Mouse (Mus musculus): Measurements from ENCODE around the gene 2810408A11Rik.

The 2810408A11Rik gene

DNA sequence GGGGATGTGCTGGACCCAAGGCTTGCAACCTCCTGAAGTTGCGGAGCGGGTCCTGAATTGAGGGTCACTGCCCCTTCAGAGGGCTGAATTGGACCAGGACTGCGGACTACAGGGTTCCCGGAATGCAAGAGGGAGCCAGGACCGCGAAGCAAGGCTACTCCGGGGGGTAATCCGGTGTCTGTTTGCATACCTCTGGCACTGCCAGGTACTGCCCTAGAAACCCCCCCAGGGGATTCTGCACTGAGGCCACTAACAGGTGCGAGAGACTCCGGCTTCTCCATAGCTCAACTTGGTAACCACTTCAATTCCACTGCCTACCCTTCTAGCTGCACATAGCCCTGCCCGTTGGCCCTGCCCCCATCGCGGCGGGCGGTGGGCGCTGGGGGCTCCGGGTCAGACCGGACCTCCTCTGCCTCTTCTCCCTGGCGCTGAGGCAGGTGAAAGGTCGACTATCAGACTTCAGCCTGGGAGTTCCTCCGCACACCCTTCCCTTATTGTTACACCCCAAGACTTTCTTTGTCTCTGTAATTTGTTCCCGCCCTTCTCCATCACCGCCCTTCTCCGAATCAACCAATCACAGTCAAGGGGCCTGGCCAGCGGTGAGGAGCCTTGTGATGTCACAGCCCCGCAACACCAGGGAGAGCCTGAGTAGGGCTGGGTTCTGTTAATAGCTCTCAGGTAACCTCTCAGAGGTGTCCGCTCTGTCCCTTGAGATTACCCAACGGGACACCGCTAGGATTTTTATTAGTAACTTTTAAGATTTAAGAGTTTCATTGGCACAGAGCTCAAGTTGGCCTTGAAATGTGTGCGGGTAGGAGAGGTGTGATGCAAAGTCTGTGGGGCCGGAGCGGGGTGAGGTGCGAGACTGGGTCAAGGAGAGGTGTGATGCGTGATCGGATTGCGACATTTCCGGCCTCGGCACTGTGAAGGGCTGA is at the start of gene 2810408A11Rik, which contains the start of gene Neurl4:
Gene 2810408A11Rik (minus strand): TSS at position 517 of the 935 bp plus-strand sequence.
Gene Neurl4 (plus strand): TSS at position 602 of the 935 bp plus-strand sequence.
- peak; percentile 93 for DNase-seq

DNA sequence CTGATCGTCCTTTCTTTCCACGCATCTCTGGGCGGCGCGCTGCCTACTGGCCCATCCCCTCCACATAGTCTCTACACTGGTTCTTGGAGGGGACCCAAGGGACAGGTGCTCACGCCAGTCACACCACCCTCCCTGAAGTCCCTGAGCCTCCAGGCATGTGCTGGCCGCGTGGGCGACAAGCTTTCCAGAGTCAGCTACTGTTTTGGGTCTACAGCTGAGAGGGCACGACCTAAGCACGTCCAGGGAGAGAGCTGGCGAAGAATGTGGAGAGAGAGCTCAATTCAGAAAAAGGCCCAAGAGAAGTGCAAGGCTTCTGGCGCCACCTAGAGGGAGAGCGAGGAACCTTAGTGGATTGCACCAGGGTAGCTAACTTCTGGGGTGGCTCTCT is 48.0 kb upstream of the 2810408A11Rik start:
- DNase-seq: peak; percentile 90

DNA sequence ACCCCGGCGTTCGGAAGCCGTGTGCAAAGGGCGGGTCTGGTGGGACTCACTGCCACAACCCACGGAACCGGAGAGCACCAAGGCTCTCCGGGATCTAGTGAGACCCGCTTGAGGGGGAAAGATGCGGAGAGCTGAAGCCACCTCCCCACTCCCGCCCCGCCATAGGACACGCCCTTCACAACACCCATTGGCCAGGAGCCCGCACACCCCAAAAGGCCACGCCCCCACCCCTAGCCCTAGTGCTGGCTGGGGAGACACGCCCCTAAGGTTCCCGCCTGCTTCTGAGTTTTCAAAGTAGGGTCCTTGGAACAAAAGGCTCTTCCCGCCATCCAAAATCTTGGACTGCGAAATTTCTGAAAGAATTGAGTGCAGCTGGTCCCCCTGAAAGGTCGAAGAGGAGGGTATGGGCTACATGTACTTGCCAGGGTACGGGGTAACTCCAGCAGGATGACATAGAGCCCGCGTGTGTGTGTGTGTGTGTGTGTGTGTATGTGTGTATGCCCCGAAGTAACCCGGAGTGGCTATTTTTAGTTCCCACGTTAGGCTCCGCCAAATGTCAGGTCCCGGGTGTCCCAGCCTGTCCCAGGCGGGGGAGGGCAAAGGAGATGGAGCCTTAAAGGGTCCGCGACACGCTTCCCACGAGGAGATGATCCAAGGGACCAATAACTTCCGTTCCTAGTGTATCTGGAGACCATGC is 47.4 kb upstream of the 2810408A11Rik start, which contains the start of gene Slc2a4:
Gene Slc2a4 (minus strand): TSS at position 123 of the 697 bp plus-strand sequence.
- DNase-seq: peak; percentile 99

DNA sequence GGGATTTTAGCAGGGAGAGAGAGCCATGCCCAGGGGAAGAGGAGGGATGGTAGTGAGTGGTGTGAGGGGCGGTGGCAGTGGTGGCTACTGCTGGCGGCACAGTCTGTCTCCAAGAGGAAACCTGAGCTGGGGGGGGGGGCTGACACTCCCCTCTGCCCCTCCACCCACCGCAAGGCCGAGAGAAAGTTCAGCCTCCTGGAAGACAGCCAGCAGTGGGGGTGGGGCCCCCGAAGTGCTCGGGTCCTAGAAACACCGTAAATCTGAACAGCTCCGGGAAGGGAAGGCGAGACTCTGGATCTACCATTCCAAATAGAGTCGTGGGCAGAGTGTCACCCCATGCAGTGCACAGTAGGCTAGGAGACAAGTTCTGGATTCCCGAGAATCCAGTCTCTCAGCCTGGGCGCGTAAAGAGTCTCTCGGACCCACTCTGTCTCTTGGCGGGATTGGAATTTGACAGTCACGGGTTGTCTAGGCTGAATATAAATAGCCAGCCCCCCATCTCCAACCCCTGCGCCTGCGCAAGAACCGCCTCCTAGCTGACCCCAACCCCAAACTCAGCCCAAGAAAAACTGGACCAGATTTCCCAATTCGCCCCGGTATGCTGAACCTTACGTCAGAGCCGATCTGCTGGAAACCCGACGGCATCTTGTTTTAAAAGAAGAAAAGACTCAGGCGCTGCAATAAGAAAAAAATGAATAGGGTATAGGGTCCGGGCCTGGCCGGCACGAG is 46.7 kb upstream of the 2810408A11Rik start:
- DNase-seq: peak; percentile 70

DNA sequence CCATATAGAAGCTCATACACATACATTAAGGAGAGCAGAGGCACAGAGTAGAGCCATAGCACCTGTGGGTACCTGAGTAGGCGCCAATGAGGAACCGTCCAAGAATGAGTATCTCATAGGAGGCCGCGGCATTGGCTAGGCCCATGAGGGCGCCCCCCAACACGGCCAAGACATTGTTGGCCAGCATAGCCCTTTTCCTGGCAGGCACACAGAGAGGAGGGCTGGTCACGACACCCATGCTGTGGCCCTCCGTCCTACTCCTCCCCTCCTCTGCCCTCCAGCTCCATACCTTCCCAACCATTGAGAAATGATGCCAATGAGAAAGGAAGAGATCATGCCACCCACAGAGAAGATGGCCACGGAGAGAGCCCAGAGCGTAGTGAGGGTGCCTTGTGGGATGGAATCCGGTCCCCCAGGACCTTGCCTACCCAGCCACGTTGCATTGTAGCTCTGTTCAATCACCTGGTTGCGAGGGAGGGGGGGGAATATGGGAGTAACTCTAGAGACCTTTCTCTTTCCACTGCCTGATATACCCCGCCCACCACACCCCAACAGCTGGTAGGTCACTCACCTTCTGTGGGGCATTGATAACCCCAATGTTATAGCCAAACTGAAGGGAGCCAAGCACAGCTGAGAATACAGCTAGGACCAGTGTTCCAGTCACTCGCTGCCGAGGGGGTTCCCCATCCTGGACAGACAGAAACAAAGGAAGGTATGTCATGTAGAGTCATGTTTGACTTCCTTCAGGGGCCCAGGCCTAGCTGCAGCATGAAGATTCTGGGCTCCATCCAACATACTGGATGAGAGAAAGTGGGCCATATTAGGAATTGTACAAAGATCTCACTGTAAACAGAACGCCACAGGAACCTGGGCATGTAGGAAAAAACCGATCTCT is 45.5 kb upstream of the 2810408A11Rik start:
- DNase-seq: peak; percentile 89

DNA sequence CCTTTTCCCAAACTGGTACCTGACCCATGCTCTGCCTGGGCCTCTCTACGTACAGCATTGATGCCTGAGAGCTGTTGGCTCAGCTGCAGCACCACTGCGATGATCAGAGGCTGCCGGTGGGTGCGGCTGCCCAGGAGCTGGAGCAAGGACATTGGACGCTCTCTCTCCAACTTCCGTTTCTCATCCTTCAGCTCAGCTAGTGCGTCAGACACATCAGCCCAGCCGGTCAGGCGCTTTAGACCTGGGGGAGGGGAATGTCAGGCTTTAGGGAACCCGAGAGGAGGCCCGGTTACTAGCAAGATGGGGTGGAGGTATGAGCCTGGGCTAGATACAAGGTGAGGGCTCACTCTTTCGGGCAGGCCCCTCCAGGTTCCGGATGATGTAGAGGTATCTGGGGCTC is 44.4 kb upstream of the 2810408A11Rik start:
- DNase-seq: peak; percentile 28

DNA sequence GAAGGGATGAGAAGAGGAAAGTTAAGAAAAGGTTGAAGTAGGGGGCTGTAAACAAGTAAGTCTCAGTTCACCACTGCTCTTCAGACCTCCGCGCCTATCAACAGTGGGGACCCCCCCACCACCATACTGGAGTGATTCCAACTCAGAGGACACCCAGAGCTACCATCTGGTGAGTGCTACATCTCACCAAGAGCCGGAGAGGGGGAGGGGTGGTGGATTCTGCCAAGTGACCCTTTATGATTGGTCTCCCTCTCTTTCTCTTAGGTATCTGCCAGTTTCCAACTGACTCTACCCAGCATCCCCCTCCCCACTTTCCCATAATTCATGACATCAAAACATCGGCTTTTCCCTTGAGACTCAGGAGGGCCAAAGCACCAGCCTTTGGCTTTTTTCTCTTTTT is 40.2 kb upstream of the 2810408A11Rik start:
- no peak for DNase-seq

DNA sequence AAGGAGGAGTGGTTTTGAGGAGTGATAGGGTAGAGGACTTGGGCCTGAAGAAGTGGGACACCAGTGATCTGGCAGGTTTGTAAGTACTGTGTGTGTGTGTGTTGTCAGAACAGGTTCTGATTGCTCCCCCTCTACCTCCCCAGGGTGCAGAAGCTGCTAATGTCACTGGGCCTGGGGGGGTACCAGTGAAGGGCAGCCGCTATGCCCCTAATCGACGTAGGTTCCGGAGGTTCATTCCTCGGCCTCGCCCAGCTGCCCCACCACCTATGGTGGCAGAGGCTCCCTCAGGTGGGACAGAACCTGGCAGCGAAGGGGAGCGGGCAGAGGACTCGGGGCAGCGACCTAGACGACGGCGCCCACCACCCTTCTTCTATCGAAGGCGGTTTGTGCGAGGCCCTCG is 38.9 kb upstream of the 2810408A11Rik start:
- DNase-seq: no peak

DNA sequence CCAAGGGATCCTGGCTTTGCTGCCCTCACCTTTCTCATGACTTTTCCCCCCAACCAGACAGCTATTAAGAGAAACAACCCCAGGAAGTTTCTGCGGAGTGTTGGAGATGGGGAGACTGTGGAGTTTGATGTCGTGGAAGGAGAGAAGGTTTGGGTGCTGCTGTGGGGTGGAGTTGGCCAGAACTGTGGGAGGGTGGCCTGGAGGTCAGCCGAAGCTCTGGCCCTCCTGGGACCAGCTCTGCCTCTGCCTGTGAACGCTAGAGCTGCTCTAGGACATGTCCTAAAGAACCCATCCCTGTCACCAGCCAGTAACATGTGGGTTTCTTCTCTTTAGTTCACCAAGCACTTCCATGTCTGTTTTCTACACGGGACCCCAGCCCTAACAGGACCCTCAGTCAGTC is 38.4 kb upstream of the 2810408A11Rik start:
- no peak for DNase-seq

DNA sequence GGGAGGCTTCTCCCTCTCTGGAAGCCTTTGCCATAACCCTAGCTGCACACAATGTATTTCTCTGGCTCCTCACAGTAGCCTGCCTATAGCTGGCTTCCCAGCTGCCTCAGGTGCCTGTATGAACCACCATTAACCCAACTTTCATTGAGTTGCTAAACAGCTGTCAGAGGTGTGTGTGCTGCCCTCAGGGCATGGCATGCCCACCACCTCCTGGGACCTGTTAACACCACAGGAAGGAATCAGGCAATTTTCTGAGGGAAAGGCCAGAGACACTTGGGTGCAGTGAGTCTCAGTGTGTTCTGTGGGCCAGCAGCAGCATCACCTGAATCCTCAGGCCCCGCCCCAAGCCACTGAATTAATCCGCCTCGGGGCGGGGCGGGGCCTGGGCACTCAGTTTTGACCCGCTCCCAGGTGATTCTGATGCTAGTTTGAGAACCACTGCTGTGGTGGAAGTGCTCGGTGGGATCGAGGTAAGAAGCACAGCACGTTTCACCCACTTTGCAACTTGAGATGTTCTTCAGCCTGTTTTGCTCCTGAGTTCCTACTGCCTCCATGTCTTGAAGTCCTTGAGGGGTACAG is 37.7 kb upstream of the 2810408A11Rik start:
- DNase-seq: no peak

DNA sequence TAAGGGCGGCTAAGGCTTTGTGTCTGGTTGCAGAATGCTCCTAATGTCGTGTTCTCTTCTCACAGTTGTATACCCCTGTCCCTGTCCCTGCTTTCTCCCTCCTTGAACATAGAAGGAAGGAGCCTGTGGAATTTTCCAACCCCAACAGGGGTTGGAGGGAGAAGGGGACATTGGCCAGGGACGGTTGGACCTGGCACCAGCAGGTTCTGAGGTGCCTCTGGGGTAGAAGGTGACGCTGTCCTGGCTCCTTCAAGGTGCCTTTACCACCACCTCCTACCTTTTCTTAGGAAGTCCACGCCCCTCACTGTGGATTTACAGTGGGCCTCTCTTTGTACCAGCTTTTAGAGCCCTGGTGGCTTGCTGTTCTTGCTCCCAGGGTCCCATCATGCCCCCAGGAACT is 37.0 kb upstream of the 2810408A11Rik start:
- no peak for DNase-seq

DNA sequence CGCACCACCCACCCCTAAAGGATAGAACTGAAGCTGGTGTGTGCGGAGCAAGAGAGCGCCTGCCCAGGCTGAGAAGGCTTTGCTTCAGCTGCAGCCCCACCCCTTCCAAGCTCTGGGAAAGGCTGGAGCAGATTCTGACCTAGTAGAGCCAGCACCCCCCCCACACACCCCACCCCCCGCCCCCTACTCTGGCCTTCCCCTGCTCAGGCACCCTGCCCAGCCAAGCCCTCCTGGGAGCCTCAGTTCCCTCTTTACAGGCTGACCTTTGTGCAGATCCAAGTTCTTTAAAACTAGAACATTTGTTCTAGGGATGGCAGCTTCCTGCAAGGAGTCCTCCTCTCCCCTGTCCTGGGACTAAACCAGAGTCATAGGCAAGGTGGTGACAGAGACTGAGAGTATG is 36.6 kb upstream of the 2810408A11Rik start:
- DNase-seq: no peak

DNA sequence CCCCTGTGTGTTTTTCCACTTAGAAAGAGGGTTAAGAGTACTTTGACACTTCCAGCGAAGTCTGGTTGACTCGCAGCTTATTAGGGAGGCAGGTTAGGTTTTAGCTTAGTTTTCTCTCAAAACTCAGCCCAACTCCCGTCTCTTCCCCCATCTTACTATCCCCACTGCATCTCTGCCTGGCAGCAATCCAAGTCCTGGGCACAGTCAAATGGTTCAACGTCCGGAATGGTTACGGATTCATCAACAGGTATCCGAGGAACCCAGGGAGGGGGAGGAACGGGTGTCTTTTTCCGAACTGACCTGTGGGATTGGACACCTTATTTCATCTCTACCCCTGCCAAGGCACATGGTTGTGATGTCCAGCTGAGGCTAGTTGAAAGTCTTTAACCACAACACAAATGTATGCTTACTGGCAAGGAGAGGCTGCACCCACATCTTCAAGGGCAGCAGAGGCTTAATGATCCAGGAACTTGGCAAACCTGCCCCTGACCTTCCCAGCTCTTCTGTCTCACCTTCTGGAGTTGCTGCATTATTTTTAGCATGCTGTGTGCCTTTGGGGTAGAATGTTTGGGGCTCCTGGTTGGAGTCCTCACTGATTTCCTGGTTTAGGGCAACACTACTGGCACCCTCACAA is 36.0 kb upstream of the 2810408A11Rik start:
- no peak for DNase-seq

DNA sequence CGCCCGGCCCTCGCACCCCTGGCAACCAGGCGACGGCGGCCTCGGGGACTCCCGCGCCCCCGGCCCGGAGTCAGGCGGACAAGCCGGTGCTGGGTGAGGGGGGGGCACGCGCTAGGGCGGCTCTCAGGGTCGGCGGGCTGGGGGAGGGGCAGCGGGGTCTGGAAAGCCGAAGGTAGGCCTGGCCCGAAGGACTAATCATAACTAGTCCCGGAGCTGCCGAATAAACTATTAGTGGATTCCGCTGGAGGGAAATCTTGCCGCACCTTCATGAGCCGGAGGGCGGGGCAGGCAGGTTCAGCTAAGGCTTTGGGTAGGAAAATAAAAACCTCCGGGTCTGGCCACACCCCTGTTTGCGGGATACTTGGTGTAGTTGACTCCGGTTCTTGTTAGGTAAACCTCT is 35.4 kb upstream of the 2810408A11Rik start:
- DNase-seq: no peak

DNA sequence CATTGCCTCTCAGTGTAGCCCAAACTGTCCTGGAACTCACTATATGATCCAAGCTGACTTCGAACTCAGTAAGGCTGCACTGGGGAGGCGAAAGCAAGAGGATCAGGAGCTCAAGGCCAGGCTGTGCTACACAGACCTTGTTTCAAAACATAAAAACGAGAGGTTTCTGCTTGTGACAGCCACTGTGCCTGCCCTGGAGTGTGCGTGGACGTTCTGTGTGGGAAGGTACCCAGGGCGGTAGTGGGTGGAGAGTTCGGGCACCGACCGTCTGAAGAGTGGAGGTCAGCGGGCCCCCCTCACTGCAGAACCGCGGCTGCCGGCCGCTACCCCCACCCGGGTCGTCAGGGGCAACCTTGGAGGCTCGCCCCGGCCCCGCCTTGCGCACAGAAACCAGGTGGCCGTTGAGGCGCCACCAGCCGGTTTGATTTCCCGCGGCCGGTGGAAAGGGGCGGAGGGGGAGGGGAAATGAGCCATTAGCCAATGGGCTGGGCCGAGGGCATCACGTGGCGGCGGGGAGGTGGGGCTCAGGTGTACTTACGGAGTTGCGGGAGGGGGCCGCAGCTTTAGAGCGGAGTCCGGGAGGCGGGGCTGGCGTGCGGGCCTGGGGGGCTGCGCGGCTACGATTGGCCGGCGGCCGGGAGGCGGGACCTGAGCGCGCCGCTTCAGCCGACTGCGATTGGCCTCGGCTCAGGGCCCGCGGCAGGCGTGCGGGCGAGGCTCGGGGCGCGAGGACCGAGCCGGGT is 34.5 kb upstream of the 2810408A11Rik start, which contains the start of gene Ybx2:
Gene Ybx2 (plus strand): TSS at position 660 of the 743 bp plus-strand sequence.
- peak; percentile 92 for DNase-seq

DNA sequence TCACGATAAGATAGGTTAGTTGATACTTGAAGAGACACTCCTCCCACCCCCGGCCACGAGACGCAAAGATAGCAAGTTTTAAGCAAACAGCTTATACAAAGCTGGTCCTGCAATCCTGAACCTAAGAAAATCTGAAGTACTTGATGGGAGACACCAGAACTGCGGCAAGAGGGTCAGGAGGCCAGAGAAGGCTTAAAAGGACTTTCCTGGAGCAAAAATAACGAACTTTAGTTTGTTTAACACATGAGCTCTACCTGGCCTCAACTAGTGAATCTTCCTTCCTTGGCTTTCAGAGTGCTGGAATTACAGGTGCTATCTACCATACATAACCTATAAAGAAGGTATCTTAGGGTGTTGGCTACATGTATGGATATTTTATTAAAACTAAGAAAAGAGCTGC is 33.9 kb upstream of the 2810408A11Rik start:
- peak; percentile 9 for DNase-seq

DNA sequence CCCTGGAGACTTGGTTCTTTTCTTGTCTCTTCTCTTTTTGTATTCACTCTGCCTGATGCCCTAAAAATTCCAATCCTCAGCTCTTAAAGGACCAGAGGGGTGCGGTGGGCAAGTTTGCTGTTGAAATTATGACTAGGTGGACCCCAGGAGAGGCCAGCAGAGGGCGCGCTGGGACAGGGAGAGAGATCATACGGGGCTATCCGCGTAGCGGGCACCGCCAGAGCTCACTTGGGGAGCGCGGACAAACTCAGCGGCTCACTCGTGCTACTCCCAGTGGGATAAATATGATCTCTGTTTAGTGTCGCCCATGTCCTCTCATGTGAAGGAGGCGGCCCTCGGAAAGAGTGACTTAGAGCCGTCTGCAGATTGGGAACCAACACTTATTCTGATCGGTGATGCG is 33.4 kb upstream of the 2810408A11Rik start:
- peak; percentile 96 for DNase-seq

DNA sequence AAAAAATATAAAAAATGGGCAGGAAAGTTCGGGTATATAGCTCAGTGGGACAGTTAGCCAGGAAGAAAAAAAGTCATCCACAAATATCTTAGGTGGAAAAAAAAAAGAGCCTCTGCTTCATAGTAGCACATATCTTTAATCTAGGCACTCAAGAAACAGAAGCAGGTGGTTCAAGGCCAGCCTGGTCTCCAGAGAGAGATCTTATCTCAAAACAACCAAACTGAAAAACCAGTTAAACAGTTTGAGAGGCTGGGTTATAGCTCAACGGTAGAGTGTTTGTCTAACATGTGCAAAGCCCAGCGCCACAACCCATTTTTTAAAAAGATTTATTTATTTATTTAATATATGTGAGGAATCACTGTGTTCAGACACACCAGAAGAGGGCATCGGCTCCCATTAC is 32.3 kb upstream of the 2810408A11Rik start:
- DNase-seq: no peak

DNA sequence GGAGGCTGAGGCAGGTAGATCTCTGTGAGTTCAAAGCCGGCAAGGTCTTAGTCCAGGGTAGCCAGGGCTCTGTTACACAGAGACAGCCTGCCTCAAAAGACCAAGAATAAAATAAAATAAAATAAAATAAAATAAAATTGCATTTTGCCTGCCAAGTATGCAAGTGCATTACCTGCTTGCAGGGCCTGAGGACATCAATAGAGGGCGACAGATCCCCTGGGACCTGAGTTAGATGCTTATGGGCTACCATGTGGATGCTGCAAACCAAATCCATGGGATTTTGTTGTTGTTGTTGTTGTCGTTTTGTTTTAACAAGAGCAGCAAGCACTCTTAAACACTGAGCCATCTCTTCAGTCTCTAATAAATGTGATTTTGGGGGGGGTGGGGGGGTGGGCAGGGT is 31.5 kb upstream of the 2810408A11Rik start:
- DNase-seq: no peak

DNA sequence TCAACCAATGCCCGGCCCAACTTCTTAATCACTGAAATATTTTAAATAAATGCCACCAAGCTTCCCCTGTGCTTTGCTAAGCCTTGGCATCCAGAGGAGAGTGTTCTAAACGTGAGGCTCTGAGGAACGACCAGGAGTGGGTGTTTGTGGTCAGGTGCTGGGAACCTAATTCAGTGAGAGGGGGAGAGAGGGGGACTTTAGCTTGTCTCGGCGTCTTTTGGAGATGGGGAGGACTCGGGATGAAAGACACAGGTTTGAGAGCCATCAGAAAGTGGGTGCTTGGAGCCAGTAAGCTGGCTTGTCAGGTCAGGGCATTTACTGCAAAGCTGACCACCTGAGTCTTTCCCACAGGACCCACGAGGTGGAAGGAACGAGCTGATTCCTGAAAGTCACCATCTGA is 31.0 kb upstream of the 2810408A11Rik start:
- no peak for DNase-seq

Measured in liver (tissue).